Mouse (Mus musculus): ENCODE measurements at regions not wholly inside any gene's neighbourhood (a gene's known extent, or its start where the extent isn't known, plus 50 kb on each side); places are given as distances from the start of the nearest gene placed in this dataset.

- ATAC-seq (replicated peaks; ENCODE audit: poor library complexity, severe bottlenecking): no peak
Observed at GRCm38 (mm10) chr3:56660594-56660993, 477.1 kb upstream of the Nbea start.

GRCm38 (mm10) chr3:56647313-56647712 lies 463.8 kb upstream of the Nbea start:
- no peak for ATAC-seq (replicated peaks; ENCODE audit: poor library complexity, severe bottlenecking)
